8 mouse cellular contexts compared by ENCODE assay signal in the genomic region with DNA sequence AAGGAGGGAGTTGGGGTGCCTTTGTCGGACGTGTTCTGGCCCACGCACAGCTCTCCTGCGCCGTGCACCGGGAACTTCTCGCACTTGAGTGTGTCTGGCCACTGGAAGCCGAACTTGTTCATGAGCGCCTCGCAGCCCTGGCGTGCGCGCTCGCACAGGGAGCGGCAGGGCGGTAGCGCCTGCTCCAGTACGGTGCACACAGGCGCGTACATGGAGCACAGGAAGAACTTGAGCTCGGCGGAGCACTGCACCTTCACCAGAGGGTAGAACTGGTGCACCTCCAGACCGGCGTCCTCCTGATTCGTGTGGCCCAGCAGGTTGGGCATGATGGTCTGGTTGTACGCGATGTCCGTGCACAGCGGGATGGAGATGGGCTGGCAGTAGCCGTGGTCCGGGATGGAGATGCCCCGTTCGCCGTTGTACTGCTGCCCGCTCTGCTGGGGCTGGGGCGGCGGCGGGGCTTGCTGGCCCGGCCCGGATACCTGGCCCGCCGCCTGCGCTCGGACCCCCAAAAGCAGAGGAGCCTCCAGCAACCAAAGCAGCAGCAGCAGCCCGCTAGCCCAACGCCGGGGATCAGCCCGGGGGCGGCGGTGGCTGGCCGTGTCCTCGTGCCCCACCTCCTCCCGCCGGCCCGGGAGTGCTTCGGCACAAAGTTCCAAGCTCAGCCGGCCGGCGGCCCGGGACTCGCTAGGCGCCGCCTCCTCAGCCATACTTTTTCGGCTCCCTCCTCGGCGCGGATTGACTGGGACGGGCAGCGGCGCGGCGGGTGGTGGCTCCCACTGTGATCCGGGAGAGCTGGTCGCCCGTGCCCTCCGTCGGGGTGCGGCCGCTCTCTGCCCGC. TPM values are rescaled to one million over a fixed set of nuclear protein-coding genes. Genes with fewer than 3 reads are reported as not detected.
DNase-seq lines count a peak whose midpoint lies in the region; ATAC-seq lines count a peak whose summit lies in the region.

No protein-coding gene starts in this region.

- H3K9me3 ChIP-seq in forebrain, embryonic 13.5 days (replicated peaks) = no peaks in the 10 kb centered on the region
- H3K9me3 ChIP-seq in heart, embryonic 16.5 days (replicated peaks; ENCODE audit: control insufficient read depth, low read length) = no peaks in the 10 kb centered on the region
- H3K9me3 ChIP-seq in liver, embryonic 15.5 days (replicated peaks) = no peaks in the 10 kb centered on the region
- H3K9me3 ChIP-seq in neural tube, embryonic 14.5 days (ENCODE audit: control insufficient read depth, low read length) = no peaks in the 10 kb centered on the region

- peak overlapping the region; percentile 95 for H3K9ac ChIP-seq in forebrain, embryonic 13.5 days
- H3K9ac ChIP-seq in heart, embryonic 16.5 days (ENCODE audit: low read length) = peak overlapping the region; percentile 92
- H3K9ac ChIP-seq in liver, embryonic 15.5 days = peak overlapping the region; percentile 35; the same call in 1 of the 2 replicates
- H3K9ac ChIP-seq in neural tube, embryonic 14.5 days (replicated peaks; ENCODE audit: low read depth, low read length) = peak overlapping the region; percentile 76

- DNase-seq in 3T3-L1 (ENCODE audit: low read depth, low spot score) = peak; percentile 70
- DNase-seq in kidney, postnatal 14 days = peak; percentile 83
- peak; percentile 68 for DNase-seq in yolk sac, embryonic 10.5 days (ENCODE audit: low spot score)

- H3K4me2 ChIP-seq in forebrain, embryonic 13.5 days = peak overlapping the region; percentile 94
- H3K4me2 ChIP-seq in heart, embryonic 16.5 days (ENCODE audit: low read depth, low read length) = peak overlapping the region; percentile 92
- peak overlapping the region; percentile 63 for H3K4me2 ChIP-seq in liver, embryonic 15.5 days
- peak overlapping the region; percentile 98 for H3K4me2 ChIP-seq in neural tube, embryonic 14.5 days (ENCODE audit: low read depth, low read length)

- no peaks in the 10 kb centered on the region for H3K27me3 ChIP-seq in forebrain, embryonic 13.5 days
- no peaks in the 10 kb centered on the region for H3K27me3 ChIP-seq in heart, embryonic 16.5 days (ENCODE audit: control insufficient read depth, insufficient read depth, low read length)
- peaks cover 62% of the 10 kb centered on the region for H3K27me3 ChIP-seq in liver, embryonic 15.5 days
- peaks cover 2% of the 10 kb centered on the region for H3K27me3 ChIP-seq in neural tube, embryonic 14.5 days (ENCODE audit: control insufficient read depth, insufficient read depth, low read length)

- H3K4me3 ChIP-seq in brown adipose tissue, adult 24 weeks (ENCODE audit: insufficient read depth, low read depth, low read length) = peak overlapping the region; percentile 84
- H3K4me3 ChIP-seq in forebrain, embryonic 13.5 days = peak overlapping the region; percentile 92
- H3K4me3 ChIP-seq in heart, embryonic 16.5 days (ENCODE audit: low read length) = peak overlapping the region; percentile 78
- peak overlapping the region; percentile 59 for H3K4me3 ChIP-seq in liver, embryonic 15.5 days (replicated peaks)
- peak overlapping the region; percentile 85 for H3K4me3 ChIP-seq in neural tube, embryonic 14.5 days (ENCODE audit: low read depth, low read length)

- ATAC-seq in forebrain, embryonic 13.5 days = peak; percentile 50
- peak; percentile 54 for ATAC-seq in heart, embryonic 16.5 days (replicated peaks; ENCODE audit: extremely low read depth, insufficient read depth, low FRiP score)
- ATAC-seq in liver, embryonic 15.5 days (ENCODE audit: insufficient read depth) = peak; percentile 62
- peak; percentile 57 for ATAC-seq in neural tube, embryonic 14.5 days (ENCODE audit: low read depth)

- peak overlapping the region; percentile 36; the same call in 1 of the 2 replicates for H3K27ac ChIP-seq in brown adipose tissue, adult 24 weeks (replicated peaks; ENCODE audit: low read depth, low read length)
- H3K27ac ChIP-seq in forebrain, embryonic 13.5 days = peak overlapping the region; percentile 95
- H3K27ac ChIP-seq in heart, embryonic 16.5 days (ENCODE audit: low read length) = peak overlapping the region; percentile 96
- H3K27ac ChIP-seq in liver, embryonic 15.5 days (replicated peaks) = peak overlapping the region; percentile 73
- H3K27ac ChIP-seq in neural tube, embryonic 14.5 days (ENCODE audit: low read depth, low read length) = peak overlapping the region; percentile 85

- 0% methylated on average over 53 of the region's 80 CpGs for WGBS in forebrain, embryonic 13.5 days
- WGBS in heart, embryonic 16.5 days = under 1% methylated on average over 75 of the region's 80 CpGs
- under 1% methylated on average over 79 of the region's 80 CpGs for WGBS in liver, embryonic 15.5 days (ENCODE audit: insufficient replicate concordance)
- WGBS in neural tube, embryonic 14.5 days = under 1% methylated on average over 60 of the region's 80 CpGs

- no peaks in the 10 kb centered on the region for H3K36me3 ChIP-seq in forebrain, embryonic 13.5 days (ENCODE audit: poor library complexity, severe bottlenecking)
- no peaks in the 10 kb centered on the region for H3K36me3 ChIP-seq in heart, embryonic 16.5 days (ENCODE audit: control insufficient read depth, insufficient read depth)
- H3K36me3 ChIP-seq in liver, embryonic 15.5 days (replicated peaks) = no peaks in the 10 kb centered on the region
- no peaks in the 10 kb centered on the region for H3K36me3 ChIP-seq in neural tube, embryonic 14.5 days (ENCODE audit: control insufficient read depth, insufficient read depth, low read length)

- peaks cover 14% of the 10 kb centered on the region for H3K4me1 ChIP-seq in brown adipose tissue, adult 24 weeks (ENCODE audit: control insufficient read depth, insufficient read depth, insufficient read length, low read length)
- H3K4me1 ChIP-seq in forebrain, embryonic 13.5 days = peaks cover 36% of the 10 kb centered on the region
- H3K4me1 ChIP-seq in heart, embryonic 16.5 days (ENCODE audit: control insufficient read depth, insufficient read depth, low read length) = peaks cover 23% of the 10 kb centered on the region
- H3K4me1 ChIP-seq in liver, embryonic 15.5 days (replicated peaks) = no peaks in the 10 kb centered on the region
- H3K4me1 ChIP-seq in neural tube, embryonic 14.5 days (ENCODE audit: control insufficient read depth, insufficient read depth, low read length) = peaks cover 11% of the 10 kb centered on the region; the same call in 1 of the 2 replicates

RNA-seq across cellular contexts. Expression of a gene that starts 0.7 kb away (rescaled TPM):
- polyA plus RNA-seq in brown adipose tissue, adult 24 weeks (2012; ENCODE audit: insufficient read depth, insufficient read length, missing spikeins) = 5.9 and 7.1 TPM in 2 replicates
- polyA plus RNA-seq in forebrain, embryonic 13.5 days (2015; fragmentation: Nextera tagmentation; extraction: Ambion mirVana) = 16.9 and 17.0 TPM in 2 replicates
- polyA plus RNA-seq in heart, embryonic 16.5 days (2015; fragmentation: Nextera tagmentation; extraction: Ambion mirVana) = 13.0 and 15.6 TPM in 2 replicates
- polyA plus RNA-seq in liver, embryonic 15.5 days (2015; fragmentation: Nextera tagmentation; extraction: Ambion mirVana) = 3.4 and 3.6 TPM in 2 replicates
- 8.1 and 11.5 TPM in 2 replicates for polyA plus RNA-seq in neural tube, embryonic 14.5 days (2014; fragmentation: Nextera tagmentation; extraction: Ambion mirVana)

Comparison
In these comparisons a context has a peak if more than half of its experiments do, and no peak if none do; other contexts are left out.
1. Peak in every context shown above with its lines: DNase-seq, ATAC-seq, H3K4me3 ChIP-seq and H3K27ac ChIP-seq.
2. H3K27ac ChIP-seq: peak in every context shown above with its lines; median percentile 96 in heart, embryonic 16.5 days; 95 in forebrain, embryonic 13.5 days; 85 in neural tube, embryonic 14.5 days; 73 in liver, embryonic 15.5 days; 36 in brown adipose tissue, adult 24 weeks.
3. H3K9ac ChIP-seq: peak in every context shown above with its lines; median percentile 95 in forebrain, embryonic 13.5 days; 92 in heart, embryonic 16.5 days; 76 in neural tube, embryonic 14.5 days; 35 in liver, embryonic 15.5 days.